ENCODE assay signal across 1 mouse cellular context in genomic region chr4:119142230-119142871, GRCm38 (mm10).
TF ChIP-seq lines count a peak whose summit lies in the region.

No protein-coding gene starts in this region.

TF ChIP-seq in MEL, 35 proteins besides CTCF, POLR2A, EP300 and RAD21 (continued from another document):
- TF ChIP-seq KAT2A (conservative IDR thresholded peaks at IDR 0.05; ENCODE audit: low read depth, low read length) (no peak), MAZ (IDR thresholded peaks at IDR 0.05; ENCODE audit: low read depth, low read length) (no peak), RCOR1 (IDR thresholded peaks at IDR 0.05; ENCODE audit: low read depth, low read length) (0 out of 2 replicates have a peak, but pooled peaks have one; percentile 27), GATA1 (IDR thresholded peaks at IDR 0.05; ENCODE audit: low read depth, low read length) (peak; percentile 28; the same call in 1 of the 2 replicates)
